Mouse (Mus musculus): ENCODE results near the gene Actl7a. TPM values are rescaled to one million over a fixed set of nuclear protein-coding genes. Genes with fewer than 3 reads are reported as not detected.

The Actl7a gene
- polyA plus RNA-seq, 1 experiment from 2014 or later = not detected

DNA sequence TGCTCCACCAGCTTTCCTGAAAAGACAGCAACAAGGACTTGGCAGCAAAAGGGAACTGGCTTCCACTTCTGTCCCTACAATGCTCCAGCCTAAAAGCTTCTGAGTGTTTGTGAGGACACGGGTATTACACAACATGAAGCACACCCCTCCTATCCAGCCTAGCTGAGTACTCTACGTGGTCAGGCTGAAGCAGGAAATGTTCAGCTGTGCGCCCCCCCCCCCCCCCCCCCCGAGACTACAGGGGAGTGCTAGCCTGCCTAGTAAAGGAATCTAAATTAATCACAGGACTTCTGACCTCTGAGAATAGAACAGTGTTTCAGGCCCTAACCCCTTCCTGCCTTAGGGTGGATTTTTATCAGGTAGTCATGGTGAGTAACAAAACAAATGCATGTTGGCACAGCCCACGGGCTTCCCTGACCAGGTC is 24.7 kb downstream of the Actl7a start:
- Histone ChIP-seq H3K27ac (no peak overlapping the region), H3K36me3 (peaks cover 96% of the 10 kb centered on the region), H3K4me3 (replicated peaks) (no peak overlapping the region), H3K4me1 (replicated peaks) (no peaks in the 10 kb centered on the region), H3K9me3 (no peaks in the 10 kb centered on the region), H3K4me2 (no peak overlapping the region), H3K9ac (replicated peaks) (no peak overlapping the region), H3K27me3 (no peaks in the 10 kb centered on the region)
- ATAC-seq (ENCODE audit: insufficient number of reproducible peaks, insufficient read depth, low FRiP score, low TSS enrichment, low read depth) = no peak
- 68% methylated on average over 5 of the region's 5 CpGs for WGBS

DNA sequence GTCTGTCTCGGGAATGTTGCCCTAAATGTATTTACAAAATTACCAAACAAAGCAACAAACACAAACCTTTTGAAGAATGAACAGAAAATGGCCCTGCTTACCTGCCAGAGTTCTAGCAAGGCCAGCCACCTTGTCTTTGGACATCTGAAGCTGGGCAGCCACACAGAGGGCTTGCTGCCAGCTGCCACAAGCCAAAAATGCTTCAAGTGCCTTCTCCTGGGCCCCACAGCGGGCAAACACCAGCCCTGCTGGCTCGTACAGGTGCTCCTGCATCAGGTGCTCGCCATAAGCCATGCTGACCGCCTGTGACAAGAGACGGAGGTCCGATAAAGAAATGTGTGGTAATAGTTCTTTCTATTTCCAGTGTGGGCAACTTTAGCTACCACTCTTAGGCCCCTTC is 25.7 kb downstream of the Actl7a start:
- H3K9ac ChIP-seq (replicated peaks) = no peak overlapping the region
- no peaks in the 10 kb centered on the region for H3K9me3 ChIP-seq
- 94% methylated on average over 7 of the region's 7 CpGs for WGBS
- no peak overlapping the region for H3K4me2 ChIP-seq
- H3K4me3 ChIP-seq (replicated peaks) = no peak overlapping the region
- H3K36me3 ChIP-seq = peaks cover 98% of the 10 kb centered on the region
- no peak overlapping the region for H3K27ac ChIP-seq
- H3K27me3 ChIP-seq = no peaks in the 10 kb centered on the region
- ATAC-seq (ENCODE audit: insufficient number of reproducible peaks, insufficient read depth, low FRiP score, low TSS enrichment, low read depth) = no peak
- no peaks in the 10 kb centered on the region for H3K4me1 ChIP-seq (replicated peaks)

DNA sequence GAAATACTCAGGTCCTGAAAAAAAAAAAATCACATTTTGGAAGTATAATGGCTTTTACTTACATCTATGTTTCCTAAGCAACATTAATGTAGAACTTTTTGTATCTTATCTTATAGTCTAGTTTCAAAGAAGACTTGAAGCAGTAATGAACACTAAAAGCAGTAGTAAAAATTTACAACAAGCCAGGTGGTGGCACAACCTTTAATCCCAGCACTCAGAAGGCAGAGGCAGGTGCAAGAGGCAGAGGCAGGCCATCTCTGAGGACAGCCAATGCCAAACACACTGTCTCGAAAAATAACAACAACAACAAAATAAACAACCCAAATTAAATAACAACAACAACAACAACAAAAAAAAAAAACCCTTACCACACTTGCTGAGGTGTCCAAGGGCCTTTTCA is 27.9 kb downstream of the Actl7a start:
- no peaks in the 10 kb centered on the region for H3K27me3 ChIP-seq
- ATAC-seq (ENCODE audit: insufficient number of reproducible peaks, insufficient read depth, low FRiP score, low TSS enrichment, low read depth) = no peak
- no peaks in the 10 kb centered on the region for H3K9me3 ChIP-seq
- no peak overlapping the region for H3K4me2 ChIP-seq
- no peak overlapping the region for H3K4me3 ChIP-seq (replicated peaks)
- H3K4me1 ChIP-seq (replicated peaks) = no peaks in the 10 kb centered on the region
- no peak overlapping the region for H3K27ac ChIP-seq
- H3K9ac ChIP-seq (replicated peaks) = no peak overlapping the region
- 68% methylated on average over 1 of the region's 1 CpGs for WGBS
- peaks cover 92% of the 10 kb centered on the region for H3K36me3 ChIP-seq

DNA sequence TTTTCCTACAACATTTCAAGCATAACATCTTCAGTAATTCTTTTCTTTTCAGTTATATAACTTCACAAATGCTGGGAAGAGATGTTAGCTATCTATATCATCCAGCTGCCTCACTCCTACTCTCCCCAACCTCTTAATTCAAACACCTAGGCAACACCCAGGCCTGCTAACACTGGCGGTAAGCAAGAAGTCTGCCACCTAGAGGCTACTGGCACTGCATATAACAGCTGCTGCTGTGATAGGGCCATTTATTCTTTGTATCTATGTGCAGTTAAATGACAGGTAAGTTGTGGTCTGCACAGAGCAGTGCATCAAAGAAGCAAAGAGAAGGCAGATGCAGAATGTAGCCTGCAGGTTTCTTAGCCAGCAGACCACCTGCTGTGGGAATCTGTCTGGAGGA is 48.2 kb downstream of the Actl7a start:
- Histone ChIP-seq H3K4me1 (replicated peaks) (no peaks in the 10 kb centered on the region), H3K27me3 (no peaks in the 10 kb centered on the region), H3K9ac (replicated peaks) (no peak overlapping the region), H3K9me3 (no peaks in the 10 kb centered on the region), H3K36me3 (peaks cover 93% of the 10 kb centered on the region), H3K4me3 (replicated peaks) (no peak overlapping the region), H3K27ac (no peak overlapping the region), H3K4me2 (no peak overlapping the region)
- 61% methylated on average over 1 of the region's 1 CpGs for WGBS
- ATAC-seq (ENCODE audit: insufficient number of reproducible peaks, insufficient read depth, low FRiP score, low TSS enrichment, low read depth) = no peak

Other genes with a start within 250 kb of the Actl7a start
- not detected in 2 replicates for gene Gm26657, start 3.3 kb upstream of the Actl7a start, polyA plus RNA-seq (2016; fragmentation: Nextera tagmentation; extraction: Ambion mirVana)
- gene Actl7b, start 2.0 kb upstream of the Actl7a start, polyA plus RNA-seq (2016; fragmentation: Nextera tagmentation; extraction: Ambion mirVana) = 0.19 TPM in 1 of 2 replicates, not detected in the other
- gene Elp1, start 58.9 kb downstream of the Actl7a start, polyA plus RNA-seq (2016; fragmentation: Nextera tagmentation; extraction: Ambion mirVana) = 78.4 and 87.6 TPM in 2 replicates
- gene Fam206a, start 58.9 kb downstream of the Actl7a start, polyA plus RNA-seq (2016; fragmentation: Nextera tagmentation; extraction: Ambion mirVana) = 21.0 and 24.7 TPM in 2 replicates
- gene Ctnnal1, start 121.8 kb downstream of the Actl7a start, polyA plus RNA-seq (2016; fragmentation: Nextera tagmentation; extraction: Ambion mirVana) = 40.2 and 40.4 TPM in 2 replicates
- gene Tmem245, start 204.0 kb downstream of the Actl7a start, polyA plus RNA-seq (2016; fragmentation: Nextera tagmentation; extraction: Ambion mirVana) = 14.0 and 14.6 TPM in 2 replicates
- gene Frrs1l, start 247.0 kb downstream of the Actl7a start, polyA plus RNA-seq (2016; fragmentation: Nextera tagmentation; extraction: Ambion mirVana) = 2.2 TPM in 2 replicates

Data from limb, embryonic 12.5 days (tissue).